Mouse (Mus musculus): ENCODE measurements around the gene Ddt. TPM values are rescaled to one million over a fixed set of nuclear protein-coding genes. Genes with fewer than 3 reads are reported as not detected.
"Not testable (repeated sequence)": the region's sequence is repeated elsewhere in the genome, so short reads cannot be mapped to it uniquely, and the experiment has no call there.

Ddt gene
- polyA plus RNA-seq, 1 experiment from 2014 or later, result 70.6 TPM

- 86% methylated on average over 9 of the region's 9 CpGs for WGBS
- no peak overlapping the region for H3K4me3 ChIP-seq (ENCODE audit: low read depth, low read length)
- H3K27me3 ChIP-seq (replicated peaks; ENCODE audit: insufficient read depth, low read length), result no peaks in the 10 kb centered on the region
- H3K4me2 ChIP-seq (replicated peaks; ENCODE audit: low read depth, low read length), result no peak overlapping the region
- H3K9ac ChIP-seq (replicated peaks; ENCODE audit: low read depth), result no peak overlapping the region
- DNase-seq (ENCODE audit: low spot score), result no peak
- no peaks in the 10 kb centered on the region for H3K36me3 ChIP-seq (ENCODE audit: insufficient read depth, low read length)
- no peak overlapping the region for H3K27ac ChIP-seq (ENCODE audit: low read length)
- peaks cover 5% of the 10 kb centered on the region; the same call in 1 of the 2 replicates for H3K4me1 ChIP-seq (ENCODE audit: insufficient read depth, low read depth, low read length)
- ATAC-seq, result no peak
- TF ChIP-seq CTCF (IDR thresholded peaks at IDR 0.05) (no peak), EP300 (IDR thresholded peaks at IDR 0.05) (no peak)
- no peaks in the 10 kb centered on the region for H3K9me3 ChIP-seq (ENCODE audit: low read length)
Observed at GRCm38 (mm10) chr10:75774587-75774986, 1.4 kb upstream of the Ddt start.

- Histone ChIP-seq H3K9ac (replicated peaks; ENCODE audit: low read depth) (no peak overlapping the region), H3K9me3 (ENCODE audit: low read length) (no peaks in the 10 kb centered on the region), H3K4me3 (ENCODE audit: low read depth, low read length) (no peak overlapping the region), H3K27ac (ENCODE audit: low read length) (no peak overlapping the region), H3K4me1 (ENCODE audit: insufficient read depth, low read depth, low read length) (peaks cover 5% of the 10 kb centered on the region; the same call in 1 of the 2 replicates), H3K36me3 (ENCODE audit: insufficient read depth, low read length) (no peaks in the 10 kb centered on the region), H3K4me2 (replicated peaks; ENCODE audit: low read depth, low read length) (no peak overlapping the region), H3K27me3 (replicated peaks; ENCODE audit: insufficient read depth, low read length) (no peaks in the 10 kb centered on the region)
- WGBS, result 91% methylated on average over 5 of the region's 5 CpGs
- ATAC-seq, result no peak
- DNase-seq (ENCODE audit: low spot score), result no peak
- no peak for TF ChIP-seq CTCF (IDR thresholded peaks at IDR 0.05)
- TF ChIP-seq EP300 (IDR thresholded peaks at IDR 0.05), result no peak
Observed at GRCm38 (mm10) chr10:75774102-75774501, 888 bp upstream of the Ddt start.

GRCm38 (mm10) chr10:75767756-75768155 lies 5.5 kb downstream of the Ddt start:
- 15% methylated on average over 5 of the region's 5 CpGs for WGBS
- not testable (repeated sequence) for H3K4me2 ChIP-seq (replicated peaks; ENCODE audit: low read depth, low read length); H3K4me1 ChIP-seq (ENCODE audit: insufficient read depth, low read depth, low read length); H3K27ac ChIP-seq (ENCODE audit: low read length); ATAC-seq; H3K27me3 ChIP-seq (replicated peaks; ENCODE audit: insufficient read depth, low read length); H3K4me3 ChIP-seq (ENCODE audit: low read depth, low read length); H3K9ac ChIP-seq (replicated peaks; ENCODE audit: low read depth); H3K9me3 ChIP-seq (ENCODE audit: low read length); H3K36me3 ChIP-seq (ENCODE audit: insufficient read depth, low read length)
- peak; percentile 20 for DNase-seq (ENCODE audit: low spot score)

GRCm38 (mm10) chr10:75766856-75767255 lies 6.4 kb downstream of the Ddt start:
- H3K9ac ChIP-seq (replicated peaks; ENCODE audit: low read depth), result no peak overlapping the region
- no peak overlapping the region for H3K27ac ChIP-seq (ENCODE audit: low read length)
- WGBS, result 80% methylated on average over 6 of the region's 6 CpGs
- TF ChIP-seq EP300 (IDR thresholded peaks at IDR 0.05), result no peak
- TF ChIP-seq CTCF (IDR thresholded peaks at IDR 0.05), result no peak
- no peaks in the 10 kb centered on the region for H3K27me3 ChIP-seq (replicated peaks; ENCODE audit: insufficient read depth, low read length)
- H3K4me3 ChIP-seq (ENCODE audit: low read depth, low read length), result no peak overlapping the region
- no peaks in the 10 kb centered on the region for H3K36me3 ChIP-seq (ENCODE audit: insufficient read depth, low read length)
- H3K4me2 ChIP-seq (replicated peaks; ENCODE audit: low read depth, low read length), result no peak overlapping the region
- ATAC-seq, result no peak
- no peaks in the 10 kb centered on the region for H3K9me3 ChIP-seq (ENCODE audit: low read length)
- peaks cover 5% of the 10 kb centered on the region; the same call in 1 of the 2 replicates for H3K4me1 ChIP-seq (ENCODE audit: insufficient read depth, low read depth, low read length)
- DNase-seq (ENCODE audit: low spot score), result no peak

GRCm38 (mm10) chr10:75764519-75765473 lies 8.4 kb downstream of the Ddt start:
- H3K27ac ChIP-seq (ENCODE audit: low read length), result peak overlapping the region; percentile 49
- H3K4me1 ChIP-seq (ENCODE audit: insufficient read depth, low read depth, low read length), result peaks cover 5% of the 10 kb centered on the region; the same call in 1 of the 2 replicates
- peak; percentile 85 for TF ChIP-seq CTCF (IDR thresholded peaks at IDR 0.05)
- no peak for TF ChIP-seq EP300 (IDR thresholded peaks at IDR 0.05)
- H3K4me3 ChIP-seq (ENCODE audit: low read depth, low read length), result peak overlapping the region; percentile 78
- WGBS, result 1% methylated on average over 27 of the region's 27 CpGs
- ATAC-seq (peak; percentile 20; the same call in 1 of the 2 replicates), DNase-seq (ENCODE audit: low spot score) (peak; percentile 85)
- H3K36me3 ChIP-seq (ENCODE audit: insufficient read depth, low read length), result no peaks in the 10 kb centered on the region
- H3K4me2 ChIP-seq (replicated peaks; ENCODE audit: low read depth, low read length), result peak overlapping the region; percentile 87
- no peaks in the 10 kb centered on the region for H3K27me3 ChIP-seq (replicated peaks; ENCODE audit: insufficient read depth, low read length)
- peak overlapping the region; percentile 82; the same call in 1 of the 2 replicates for H3K9ac ChIP-seq (replicated peaks; ENCODE audit: low read depth)
- no peaks in the 10 kb centered on the region for H3K9me3 ChIP-seq (ENCODE audit: low read length)

GRCm38 (mm10) chr10:75763682-75764518 lies 9.3 kb downstream of the Ddt start, which contains the start of gene Cabin1:
Gene Cabin1, minus strand, starts transcription at chr10:75764341.
- peak within 1 kb of the TSS; percentile 65 for H3K27ac ChIP-seq (ENCODE audit: low read length)
- DNase-seq (ENCODE audit: low spot score) (peak; percentile 98), ATAC-seq (peak; percentile 100)
- under 1% methylated on average over 60 of the region's 61 CpGs for WGBS
- H3K9ac ChIP-seq (replicated peaks; ENCODE audit: low read depth), result peak within 1 kb of the TSS; percentile 82
- H3K36me3 ChIP-seq (ENCODE audit: insufficient read depth, low read length), result no peaks in the 10 kb centered on the region
- no peaks in the 10 kb centered on the region for H3K9me3 ChIP-seq (ENCODE audit: low read length)
- H3K27me3 ChIP-seq (replicated peaks; ENCODE audit: insufficient read depth, low read length), result no peaks in the 10 kb centered on the region
- H3K4me2 ChIP-seq (replicated peaks; ENCODE audit: low read depth, low read length), result peak within 1 kb of the TSS; percentile 87
- peaks cover 5% of the 10 kb centered on the region; the same call in 1 of the 2 replicates for H3K4me1 ChIP-seq (ENCODE audit: insufficient read depth, low read depth, low read length)
- TF ChIP-seq CTCF (IDR thresholded peaks at IDR 0.05) (no peak), EP300 (IDR thresholded peaks at IDR 0.05) (no peak)
- H3K4me3 ChIP-seq (ENCODE audit: low read depth, low read length), result peak within 1 kb of the TSS; percentile 78

All from lung, postnatal 0 days (tissue).